Mouse (Mus musculus) left cerebral cortex, adult 2 months (tissue): ENCODE data around the gene Rab40c. TPM values are rescaled to one million over a fixed set of nuclear protein-coding genes. Genes with fewer than 3 reads are reported as not detected.

Source experiments
- DNase-seq, 2 experiments: peaks; one replicate each; pipeline ENCODE4 v3.0.0; 2021 to 2022; ENCODE audit warnings: low spot score in 2 of 2, mixed read lengths in 1 of 2; ENCODE audit errors: extremely low spot score in 1 of 2
- H3K27ac ChIP-seq: fragments of 200-600 bp; 2 replicates; pipeline ENCODE4 v1.8.1; 2022
- H3K4me3 ChIP-seq: fragments of 200-600 bp; 2 replicates; pipeline ENCODE4 v1.8.1; 2022
- CTCF ChIP-seq: fragments of 200-600 bp; IDR thresholded peaks from 2 replicates; pipeline ENCODE4 v1.8.1; 2022; ENCODE audit warnings: antibody characterized with exemption, mild to moderate bottlenecking, moderate library complexity
- intact Hi-C: fragments of 180-260 bp; cut with DNase I; formaldehyde crosslinking; loops from one replicate; pipeline ENCODE4 v1.15.1; 2025
- total RNA-seq, 2 experiments: library from RNA; stranded (reverse); gene quantifications; 2 replicates each; pipeline ENCODE4 v1.2.3; 2021

Rab40c gene
- total RNA-seq, 2 experiments from 2014 or later = 46.4 to 47.2 TPM

- TF ChIP-seq CTCF = no peak
- DNase-seq = no peak
- intact Hi-C loops = no loop called here
- H3K27ac ChIP-seq = no peak overlapping the region
- H3K4me3 ChIP-seq = no peak overlapping the region
Measured at GRCm38 (mm10) chr17:25955736-25956135, 36.2 kb upstream of the Rab40c start.

DNA sequence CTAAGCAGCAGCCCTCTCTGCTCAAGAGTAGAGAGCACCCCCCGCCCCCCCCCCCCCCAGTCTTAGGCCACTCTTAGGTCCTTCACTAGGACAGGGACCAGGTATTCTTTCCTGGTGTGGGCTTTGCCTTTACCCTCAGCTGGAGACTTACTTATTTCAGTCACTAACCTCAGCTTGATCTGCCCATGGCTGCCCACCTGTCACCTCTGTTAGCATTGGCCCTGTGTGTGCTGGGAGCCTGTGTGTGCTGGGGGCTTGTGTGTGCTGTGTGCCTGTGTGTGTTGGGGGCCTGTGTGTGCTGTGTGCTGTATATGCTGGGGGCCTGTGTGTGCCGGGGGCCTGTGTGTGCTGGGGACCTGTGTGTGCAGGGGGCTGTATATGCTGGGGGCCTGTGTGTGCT is 35.1 kb upstream of the Rab40c start:
- TF ChIP-seq CTCF = no peak
- intact Hi-C loops = no loop called here
- Histone ChIP-seq H3K4me3 (no peak overlapping the region), H3K27ac (no peak overlapping the region)
- DNase-seq = no peak

DNA sequence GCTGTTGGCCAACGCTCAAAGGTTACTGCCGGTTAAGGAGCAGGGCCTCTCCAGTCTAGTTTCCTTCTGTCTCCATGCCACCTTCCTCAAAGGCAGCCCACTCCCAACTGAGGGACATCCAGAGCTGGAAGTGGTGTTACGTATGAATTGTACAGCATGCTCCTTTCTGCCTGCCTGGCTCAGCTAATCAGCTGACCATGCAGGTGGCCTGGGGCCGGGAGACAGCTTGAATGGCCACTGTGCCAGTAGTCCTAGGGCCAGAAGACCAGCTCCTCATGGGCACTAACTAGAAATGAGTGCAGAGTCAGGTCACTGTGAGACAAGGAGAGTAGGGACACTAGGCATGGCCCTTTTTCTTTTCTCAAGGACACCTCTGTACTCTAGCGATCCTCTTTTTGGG is 33.6 kb upstream of the Rab40c start:
- no peak for DNase-seq
- TF ChIP-seq CTCF = no peak
- Histone ChIP-seq H3K4me3 (no peak overlapping the region), H3K27ac (no peak overlapping the region)
- intact Hi-C loops = no loop called here

- TF ChIP-seq CTCF = no peak
- peak within 1 kb of the TSS; percentile 44; the same call in 1 of the 2 replicates for H3K27ac ChIP-seq
- intact Hi-C loops = no loop called here
- no peak for DNase-seq
- H3K4me3 ChIP-seq = peak within 1 kb of the TSS; percentile 25
Measured at GRCm38 (mm10) chr17:25951803-25952623, 32.5 kb upstream of the Rab40c start, which contains the start of gene A930017K11Rik. A930017K11Rik (minus strand) TSS chr17:25952565.

- no peak for TF ChIP-seq CTCF
- DNase-seq = no peak
- Histone ChIP-seq H3K27ac (peak overlapping the region; percentile 44; the same call in 1 of the 2 replicates), H3K4me3 (peak overlapping the region; percentile 25)
- intact Hi-C loops = no loop called here
Measured at GRCm38 (mm10) chr17:25951225-25951802, 31.8 kb upstream of the Rab40c start.

GRCm38 (mm10) chr17:25950706-25951105 is 31.2 kb upstream of the Rab40c start:
- no peak for TF ChIP-seq CTCF
- no peak overlapping the region for H3K4me3 ChIP-seq
- H3K27ac ChIP-seq = no peak overlapping the region
- intact Hi-C loops = no loop called here
- DNase-seq = no peak

GRCm38 (mm10) chr17:25949981-25950380 is 30.5 kb upstream of the Rab40c start:
- no peak overlapping the region for H3K4me3 ChIP-seq
- intact Hi-C loops = no loop called here
- H3K27ac ChIP-seq = no peak overlapping the region
- no peak for TF ChIP-seq CTCF
- DNase-seq = no peak

- no peak overlapping the region for H3K4me3 ChIP-seq
- no peak for DNase-seq
- intact Hi-C loops = no loop called here
- H3K27ac ChIP-seq = no peak overlapping the region
- TF ChIP-seq CTCF = no peak
Measured at GRCm38 (mm10) chr17:25948051-25948450, 28.5 kb upstream of the Rab40c start.

GRCm38 (mm10) chr17:25947576-25947975 is 28.0 kb upstream of the Rab40c start:
- intact Hi-C loops = no loop called here
- DNase-seq = no peak
- Histone ChIP-seq H3K4me3 (no peak overlapping the region), H3K27ac (no peak overlapping the region)
- TF ChIP-seq CTCF = no peak

- no peak for DNase-seq
- Histone ChIP-seq H3K4me3 (no peak overlapping the region), H3K27ac (no peak overlapping the region)
- intact Hi-C loops = no loop called here
- TF ChIP-seq CTCF = no peak
Measured at GRCm38 (mm10) chr17:25946891-25947290, 27.4 kb upstream of the Rab40c start.

- intact Hi-C loops = no loop called here
- Histone ChIP-seq H3K27ac (no peak overlapping the region), H3K4me3 (no peak overlapping the region)
- TF ChIP-seq CTCF = no peak
- no peak for DNase-seq
Measured at GRCm38 (mm10) chr17:25946349-25946748, 26.8 kb upstream of the Rab40c start.

DNA sequence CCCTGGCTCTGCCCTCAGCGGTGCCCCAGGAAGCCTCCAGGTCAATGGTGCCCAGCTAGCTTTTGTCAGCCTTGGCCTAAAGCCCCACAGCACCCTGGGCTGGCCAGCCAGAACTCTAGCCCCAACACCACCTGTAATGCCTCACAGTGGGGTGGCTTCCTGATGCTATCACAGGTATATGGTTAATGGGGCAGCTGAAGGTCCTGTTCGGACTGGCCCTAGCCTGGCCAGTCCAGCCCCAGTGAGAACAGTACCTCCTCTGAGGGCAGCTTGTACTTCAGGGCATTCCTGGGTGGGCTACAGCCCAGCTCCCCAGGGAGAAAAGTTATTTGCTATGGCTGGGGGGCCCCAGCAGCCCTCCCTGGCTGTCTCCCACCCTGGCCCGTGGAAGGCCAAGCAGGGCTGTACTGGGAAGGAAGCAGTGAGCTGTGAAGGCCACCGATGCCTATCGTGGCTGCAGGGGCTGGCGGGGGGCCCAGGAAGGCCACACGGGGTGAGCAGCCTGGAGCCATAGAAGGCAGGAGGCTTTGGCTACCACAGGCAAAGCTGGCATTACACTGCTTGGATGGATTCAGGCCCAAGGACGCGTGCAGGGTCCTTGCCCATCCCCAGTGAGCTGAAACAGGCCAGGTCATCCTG is 26.1 kb upstream of the Rab40c start:
- DNase-seq = no peak
- intact Hi-C loops = no loop called here
- no peak for TF ChIP-seq CTCF

More for the DNA sequence above, 26.1 kb upstream of the Rab40c start:
- Histone ChIP-seq H3K4me3 (no peak overlapping the region), H3K27ac (no peak overlapping the region)
